Mouse (Mus musculus) thymus, postnatal 25 days (tissue): ENCODE measurements around the gene Rtel1.

Source experiments
- DNase-seq: peaks from one replicate; pipeline ENCODE4 v3.0.0; 2022

Rtel1 gene

DNA sequence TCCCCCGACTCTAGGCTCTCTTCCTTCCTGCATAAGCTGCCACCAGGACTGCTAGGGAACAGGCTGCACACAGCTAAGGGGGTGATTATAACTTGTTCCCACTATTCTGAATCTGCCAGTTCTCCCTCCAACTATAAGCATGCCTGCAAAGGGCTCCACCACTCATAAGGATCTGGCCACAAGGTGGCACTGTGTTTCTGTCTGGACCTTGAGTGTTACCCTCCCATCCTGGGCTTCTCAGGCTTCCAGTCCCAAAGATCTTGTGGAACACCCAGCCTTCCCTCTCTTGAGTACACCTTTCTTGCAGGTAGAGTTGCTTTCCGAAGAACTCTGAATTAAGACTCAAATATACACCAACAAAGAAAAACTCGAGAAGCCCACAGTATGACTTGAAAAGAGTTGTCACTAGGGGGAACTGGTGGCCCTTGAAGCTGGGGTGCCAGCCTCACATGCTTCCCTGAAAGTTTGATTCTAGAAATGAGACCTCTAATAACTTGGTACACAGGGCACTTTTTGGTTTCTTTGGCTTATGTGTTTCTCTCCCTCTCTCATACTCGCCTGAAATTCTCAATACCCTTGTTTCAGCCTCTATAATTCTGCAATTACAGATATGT is 73.2 kb downstream of the Rtel1 start:
- DNase-seq = peak; percentile 81

DNA sequence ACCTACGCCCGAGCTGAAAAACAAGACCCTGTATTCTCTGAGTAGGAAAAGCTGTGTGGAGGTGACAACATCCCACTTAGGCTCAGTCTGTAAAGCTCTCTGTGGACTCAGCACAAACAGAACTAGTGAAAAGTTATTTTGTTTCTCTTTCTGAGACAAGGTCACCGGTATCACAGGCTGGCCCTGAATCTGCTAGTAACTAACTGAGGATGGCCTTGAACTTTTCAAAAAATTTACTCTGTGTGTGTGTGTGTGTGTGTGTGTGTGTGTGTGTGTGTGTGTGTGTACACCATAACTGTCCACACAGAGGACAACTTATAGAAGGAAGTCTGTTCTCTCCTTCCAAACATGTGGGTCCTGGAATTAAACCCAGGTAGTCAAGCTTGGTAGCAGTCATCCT is 74.5 kb downstream of the Rtel1 start:
- no peak for DNase-seq

DNA sequence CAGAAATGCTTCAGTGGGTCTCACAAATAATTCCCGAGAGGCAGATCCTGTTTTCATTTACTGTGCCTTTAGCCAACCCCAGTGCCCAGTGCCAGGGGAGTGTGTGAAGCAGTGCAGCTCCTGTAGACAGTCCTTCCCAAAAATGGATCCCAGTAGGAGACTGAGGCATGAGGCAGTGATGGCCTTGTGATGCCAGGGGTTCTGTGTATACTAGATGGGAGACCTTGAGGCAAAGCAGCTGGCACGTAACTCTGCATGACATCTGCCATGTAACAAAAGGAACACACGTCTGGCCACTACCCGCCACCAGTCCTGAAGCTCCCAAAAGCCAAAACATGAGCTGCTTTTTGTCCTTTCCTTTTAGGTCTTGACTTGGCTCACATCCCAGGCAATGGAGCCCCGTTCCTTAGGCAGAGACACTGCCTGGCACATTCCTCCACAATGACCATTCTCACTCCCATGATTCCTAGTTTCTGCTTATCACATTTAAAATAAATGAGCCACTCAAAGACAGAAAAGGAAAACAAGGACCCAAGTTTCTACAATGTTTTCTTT is 77.7 kb downstream of the Rtel1 start:
- DNase-seq = no peak

DNA sequence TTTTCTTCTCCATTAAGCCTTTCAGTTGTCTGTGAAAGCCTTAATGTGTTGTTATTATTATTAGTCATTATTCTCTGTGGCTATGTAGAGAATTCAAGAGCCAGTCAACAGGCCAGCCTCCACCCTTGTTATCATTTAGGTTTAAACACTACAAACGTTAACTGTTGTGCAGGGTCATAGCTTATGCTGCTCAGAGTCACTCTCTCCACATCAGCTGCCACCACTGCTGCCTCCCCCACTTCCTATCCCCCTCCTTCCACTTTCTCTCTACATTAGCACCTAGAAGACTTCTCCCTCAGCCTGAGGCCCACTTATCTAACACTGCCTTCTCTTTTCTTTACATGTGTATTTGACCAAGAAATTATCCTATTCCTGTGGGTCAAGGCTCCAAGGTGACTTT is 82.0 kb downstream of the Rtel1 start:
- DNase-seq = no peak

DNA sequence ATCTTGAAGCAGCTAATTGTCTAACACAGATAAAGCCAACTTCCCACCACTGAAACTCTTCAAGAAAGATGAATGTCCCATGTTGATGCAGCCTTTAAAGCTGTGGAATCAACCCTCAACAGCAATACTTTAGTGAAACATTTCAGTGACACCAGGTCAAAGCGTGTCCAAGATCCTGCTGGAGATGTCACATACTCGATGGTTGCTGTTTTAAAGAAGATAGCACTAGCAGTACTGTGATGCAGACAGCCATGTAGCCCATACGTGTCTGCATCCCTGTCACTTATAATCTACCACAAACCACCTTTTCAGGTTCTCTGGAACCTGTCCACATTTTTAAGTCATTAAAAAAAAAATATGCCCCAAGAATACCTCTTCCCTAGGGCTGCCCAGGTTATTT is 84.2 kb downstream of the Rtel1 start:
- no peak for DNase-seq
